ENCODE assay signal across 19 mouse cellular contexts in the genomic region with DNA sequence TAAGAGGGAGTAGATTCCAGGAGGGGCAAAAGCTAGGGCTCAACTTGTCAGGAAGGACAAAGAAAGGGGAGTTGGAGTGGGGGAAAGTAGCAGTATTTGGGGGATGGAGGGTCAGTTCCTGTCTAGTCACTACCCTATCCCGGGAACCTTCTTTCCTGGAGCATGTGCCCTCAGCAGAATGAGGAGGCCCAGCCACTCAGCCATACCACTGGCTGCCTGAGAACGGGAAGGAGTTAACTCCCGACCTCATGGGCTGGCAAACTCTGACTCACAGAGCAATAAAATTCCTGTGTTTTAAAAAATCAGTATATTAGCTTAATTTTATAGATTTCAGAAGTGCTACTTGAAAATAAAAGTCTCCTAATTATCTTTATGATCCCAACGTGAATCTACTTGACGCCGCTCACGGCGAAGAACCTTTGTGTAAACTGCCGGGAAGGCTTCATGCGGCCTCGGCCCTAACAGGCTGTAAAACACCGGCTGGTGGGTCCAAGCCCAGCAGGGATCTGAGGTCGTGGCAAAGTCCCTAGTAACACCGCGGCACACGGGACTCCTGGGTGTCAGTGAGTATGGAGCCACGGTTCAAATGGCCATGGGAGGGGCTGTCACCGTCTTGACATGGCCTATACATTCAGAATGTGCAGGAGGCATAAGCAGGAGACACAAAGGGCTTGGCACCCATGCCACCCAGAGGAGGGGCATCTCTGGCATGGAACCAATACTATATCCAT.
DNase-seq lines count a peak whose midpoint lies in the region; ATAC-seq and TF ChIP-seq lines count a peak whose summit lies in the region.
"Had no signal": no experiment of that assay in that cellular context is flagged by ENCODE, and none has a peak within 500 bp of the region (broad histone marks: within the 10 kb centered on the region; RNA-seq: fewer than 3 reads in every experiment).

No protein-coding gene starts in this region.

- 87% methylated on average over 18 of the region's 18 CpGs for WGBS in hindbrain, embryonic 10.5 days
- 86% methylated on average over 18 of the region's 18 CpGs for WGBS in hindbrain, embryonic 11.5 days
- WGBS in intestine, embryonic 16.5 days: 40% methylated on average over 18 of the region's 18 CpGs
- WGBS in limb, embryonic 13.5 days: 30% methylated on average over 18 of the region's 18 CpGs

- H3K4me2 ChIP-seq in hindbrain, embryonic 11.5 days (replicated peaks; ENCODE audit: low read depth, low read length): no peak overlapping the region
- H3K4me2 ChIP-seq in intestine, embryonic 16.5 days (ENCODE audit: low read depth, low read length): no peak overlapping the region
- H3K4me2 ChIP-seq in limb, embryonic 13.5 days (replicated peaks): no peak overlapping the region
- H3K4me2 ChIP-seq: embryonic facial prominence, embryonic 13.5 days; forebrain, embryonic 12.5 days; heart, embryonic 12.5 days; hindbrain, embryonic 12.5 days had no signal

- no peak for TF ChIP-seq POLR2A in brain, embryonic 14.5 days (IDR thresholded peaks at IDR 0.05; ENCODE audit: borderline replicate concordance, extremely low read depth, insufficient read depth, insufficient read length, poor library complexity, severe bottlenecking)

- ATAC-seq in hindbrain, embryonic 11.5 days (ENCODE audit: low FRiP score): no peak
- ATAC-seq in intestine, embryonic 16.5 days: peak; percentile 76
- 0 out of 2 replicates have a peak, but pooled peaks have one; percentile 53 for ATAC-seq in limb, embryonic 13.5 days (ENCODE audit: low FRiP score, low read depth)
- ATAC-seq: forebrain, embryonic 16.5 days had no signal

- H3K9ac ChIP-seq in hindbrain, embryonic 11.5 days (ENCODE audit: low read depth, low read length): no peak overlapping the region
- H3K9ac ChIP-seq in intestine, embryonic 16.5 days (ENCODE audit: low read depth, low read length): no peak overlapping the region
- no peak overlapping the region for H3K9ac ChIP-seq in limb, embryonic 13.5 days
- H3K9ac ChIP-seq: embryonic facial prominence, embryonic 13.5 days; forebrain, embryonic 12.5 days; heart, embryonic 12.5 days; hindbrain, embryonic 12.5 days had no signal

- DNase-seq in hindbrain, embryonic 10.5 days (ENCODE audit: low spot score): no peak
- no peak for DNase-seq in hindbrain, embryonic 11.5 days (ENCODE audit: low spot score)
- DNase-seq in brain, embryonic 14.5 days (ENCODE audit: low read depth): peak; percentile 30
- DNase-seq in ovary, postnatal 36 days (ENCODE audit: low spot score): no peak
- no peak for DNase-seq in lung, adult 18-20 months
- no peak for DNase-seq in left cerebral cortex, postnatal 25 days (ENCODE audit: low spot score in 2 of 2)
- DNase-seq: adrenal gland, postnatal 14 days; cerebellum, adult 18-20 months; cerebellum, adult 9-11 months; cerebellum, postnatal 36 days; gastrocnemius, postnatal 10 days; heart, adult 18-20 months had no signal

- no peaks in the 10 kb centered on the region for H3K36me3 ChIP-seq in hindbrain, embryonic 10.5 days
- no peaks in the 10 kb centered on the region for H3K36me3 ChIP-seq in hindbrain, embryonic 11.5 days (ENCODE audit: control insufficient read depth, insufficient read depth, low read length)
- H3K36me3 ChIP-seq in intestine, embryonic 16.5 days (ENCODE audit: control insufficient read depth, insufficient read depth, low read length): no peaks in the 10 kb centered on the region
- no peaks in the 10 kb centered on the region for H3K36me3 ChIP-seq in limb, embryonic 13.5 days
- H3K36me3 ChIP-seq: embryonic facial prominence, embryonic 13.5 days; forebrain, embryonic 12.5 days; heart, embryonic 12.5 days; hindbrain, embryonic 12.5 days had no signal

- intact Hi-C loops in left cerebral cortex, postnatal 25 days (cut with DNase I): no loop called here

- peaks cover 27% of the 10 kb centered on the region for H3K27me3 ChIP-seq in hindbrain, embryonic 10.5 days (ENCODE audit: insufficient read depth, poor library complexity, severe bottlenecking)
- no peaks in the 10 kb centered on the region; the same call in 1 of the 2 replicates for H3K27me3 ChIP-seq in hindbrain, embryonic 11.5 days (ENCODE audit: control insufficient read depth, insufficient read depth, low read length)
- no peaks in the 10 kb centered on the region for H3K27me3 ChIP-seq in intestine, embryonic 16.5 days (replicated peaks; ENCODE audit: control insufficient read depth, insufficient read depth, low read length)
- H3K27me3 ChIP-seq in limb, embryonic 13.5 days: peaks cover 16% of the 10 kb centered on the region
- H3K27me3 ChIP-seq: embryonic facial prominence, embryonic 13.5 days; heart, embryonic 12.5 days; hindbrain, embryonic 12.5 days had no signal

- H3K4me1 ChIP-seq in hindbrain, embryonic 10.5 days (replicated peaks): peaks cover 36% of the 10 kb centered on the region
- H3K4me1 ChIP-seq in hindbrain, embryonic 11.5 days (replicated peaks; ENCODE audit: control insufficient read depth, insufficient read depth, low read length): no peaks in the 10 kb centered on the region; the same call in 1 of the 2 replicates
- H3K4me1 ChIP-seq in intestine, embryonic 16.5 days (ENCODE audit: control insufficient read depth, insufficient read depth, low read length): peaks cover 13% of the 10 kb centered on the region
- H3K4me1 ChIP-seq in limb, embryonic 13.5 days: peaks cover 49% of the 10 kb centered on the region

- H3K9me3 ChIP-seq in hindbrain, embryonic 10.5 days: no peaks in the 10 kb centered on the region
- H3K9me3 ChIP-seq in hindbrain, embryonic 11.5 days (ENCODE audit: control insufficient read depth, low read length): no peaks in the 10 kb centered on the region
- H3K9me3 ChIP-seq in intestine, embryonic 16.5 days (ENCODE audit: control insufficient read depth, low read length): no peaks in the 10 kb centered on the region
- H3K9me3 ChIP-seq in limb, embryonic 13.5 days: no peaks in the 10 kb centered on the region
- H3K9me3 ChIP-seq: embryonic facial prominence, embryonic 13.5 days; forebrain, embryonic 12.5 days; heart, embryonic 12.5 days; hindbrain, embryonic 12.5 days had no signal

- H3K27ac ChIP-seq in hindbrain, embryonic 10.5 days: 0 out of 2 replicates have a peak overlapping the region, but pooled peaks have one; percentile 4
- no peak overlapping the region for H3K27ac ChIP-seq in hindbrain, embryonic 11.5 days (ENCODE audit: low read depth, low read length)
- no peak overlapping the region for H3K27ac ChIP-seq in intestine, embryonic 16.5 days (ENCODE audit: low read length)
- H3K27ac ChIP-seq in limb, embryonic 13.5 days: peak overlapping the region; percentile 34; the same call in 1 of the 2 replicates
- H3K27ac ChIP-seq: embryonic facial prominence, embryonic 13.5 days; forebrain, embryonic 12.5 days; hindbrain, embryonic 12.5 days had no signal

- TF ChIP-seq CTCF in brain, embryonic 14.5 days (IDR thresholded peaks at IDR 0.05; ENCODE audit: borderline replicate concordance, extremely low read depth, insufficient read depth, insufficient read length): no peak

- H3K4me3 ChIP-seq in hindbrain, embryonic 10.5 days: no peak overlapping the region
- no peak overlapping the region for H3K4me3 ChIP-seq in hindbrain, embryonic 11.5 days (ENCODE audit: low read depth, low read length)
- no peak overlapping the region for H3K4me3 ChIP-seq in intestine, embryonic 16.5 days (ENCODE audit: low read length)
- no peak overlapping the region for H3K4me3 ChIP-seq in limb, embryonic 13.5 days
- H3K4me3 ChIP-seq: embryonic facial prominence, embryonic 13.5 days; forebrain, embryonic 12.5 days; heart, embryonic 12.5 days; hindbrain, embryonic 12.5 days had no signal

Comparison
In these comparisons a context has a peak if more than half of its experiments do, and no peak if none do; other contexts are left out.
1. H3K27ac ChIP-seq: peak in hindbrain, embryonic 10.5 days (single experiment) and limb, embryonic 13.5 days (single experiment); none in hindbrain, embryonic 11.5 days (single experiment) and intestine, embryonic 16.5 days (single experiment).